Mouse (Mus musculus): ENCODE data around the gene Sctr. TPM values are rescaled to one million over a fixed set of nuclear protein-coding genes. Genes with fewer than 3 reads are reported as not detected.

The Sctr gene
- polyA plus RNA-seq, 1 experiment from 2014 or later: not detected

DNA sequence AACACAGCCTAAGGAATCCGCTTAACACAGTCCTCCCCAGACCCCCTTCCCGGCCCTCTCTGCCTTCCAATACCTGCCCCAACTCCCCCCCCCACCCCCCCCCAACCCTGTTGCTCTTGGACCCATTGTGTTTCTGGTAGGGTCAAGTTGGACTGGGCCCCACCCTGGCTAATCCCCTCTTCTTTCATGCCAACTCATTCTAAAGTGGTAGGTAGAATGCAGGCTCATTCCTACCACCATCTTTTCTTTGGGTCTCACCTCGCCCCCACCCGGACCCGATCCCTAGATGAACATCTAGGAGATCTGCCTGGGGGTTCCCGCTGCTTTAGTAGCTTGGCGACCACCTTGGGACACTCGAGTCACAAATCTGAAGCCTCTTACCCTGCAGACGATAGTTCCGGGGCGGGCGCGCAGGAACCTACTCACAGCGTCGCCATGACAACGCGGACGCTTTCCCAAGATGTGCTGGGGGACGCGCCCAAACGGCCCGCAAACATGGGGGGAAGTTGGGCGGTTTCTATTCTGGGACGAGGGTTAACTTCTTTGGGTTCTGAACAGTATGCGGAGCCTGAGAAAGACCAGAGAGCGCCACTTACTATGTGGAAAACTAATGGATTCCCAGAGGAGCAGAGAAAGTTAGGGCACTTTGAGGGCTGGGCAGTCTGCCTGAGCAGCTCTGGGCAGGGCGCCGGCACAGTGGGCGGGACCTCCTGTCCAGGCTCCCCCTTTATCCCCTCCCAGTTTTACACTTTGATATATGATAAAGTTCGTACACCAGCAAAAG, 9.7 kb upstream of the Sctr start, which contains the start of gene Cfap221:
Cfap221 (minus strand) TSS at position 437 of the 784 bp plus-strand sequence.
- no peaks in the 10 kb centered on the region for H3K27me3 ChIP-seq (ENCODE audit: control insufficient read depth, insufficient read depth, low read depth, low read length)
- no peaks in the 10 kb centered on the region for H3K4me1 ChIP-seq (ENCODE audit: control insufficient read depth, low read depth, low read length)
- H3K4me2 ChIP-seq (ENCODE audit: low read depth, low read length): peak within 1 kb of the TSS; percentile 66
- peak within 1 kb of the TSS; percentile 53 for H3K4me3 ChIP-seq (ENCODE audit: low read depth, low read length)
- H3K9ac ChIP-seq (ENCODE audit: low read depth, low read length): no peak within 1 kb of the TSS
- 4% methylated on average over 30 of the region's 30 CpGs for WGBS (ENCODE audit: insufficient replicate concordance)
- no peaks in the 10 kb centered on the region for H3K36me3 ChIP-seq (ENCODE audit: control insufficient read depth, insufficient read depth)
- H3K9me3 ChIP-seq (replicated peaks; ENCODE audit: control insufficient read depth, low read length): no peaks in the 10 kb centered on the region
- no peak within 1 kb of the TSS for H3K27ac ChIP-seq (ENCODE audit: low read length)
- peak; percentile 82 for ATAC-seq (ENCODE audit: low read depth)

DNA sequence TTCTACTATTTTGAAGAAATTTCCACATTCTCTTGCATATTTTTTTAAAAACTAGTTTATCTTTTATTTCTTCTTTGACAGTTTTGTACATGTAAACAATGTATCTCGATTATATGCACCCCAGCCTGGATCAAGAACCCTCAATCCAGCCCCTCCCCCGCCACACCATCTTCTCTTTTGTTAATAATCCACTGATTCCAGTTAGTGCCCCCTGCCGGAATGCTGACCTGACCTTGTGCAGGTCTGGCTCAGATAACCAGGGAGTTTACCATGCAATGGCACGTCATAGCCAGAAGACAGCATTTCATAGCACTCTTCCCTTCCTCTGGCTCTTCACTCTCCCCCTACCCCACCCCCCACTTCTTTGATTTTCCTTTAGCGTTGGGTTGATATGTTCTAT, 9.1 kb upstream of the Sctr start:
- peak; percentile 45; the same call in 1 of the 2 replicates for ATAC-seq (ENCODE audit: low read depth)
- no peaks in the 10 kb centered on the region for H3K9me3 ChIP-seq (replicated peaks; ENCODE audit: control insufficient read depth, low read length)
- peak overlapping the region; percentile 53; the same call in 1 of the 2 replicates for H3K4me3 ChIP-seq (ENCODE audit: low read depth, low read length)
- H3K27ac ChIP-seq (ENCODE audit: low read length): no peak overlapping the region
- H3K27me3 ChIP-seq (ENCODE audit: control insufficient read depth, insufficient read depth, low read depth, low read length): no peaks in the 10 kb centered on the region
- H3K4me2 ChIP-seq (ENCODE audit: low read depth, low read length): peak overlapping the region; percentile 66
- H3K36me3 ChIP-seq (ENCODE audit: control insufficient read depth, insufficient read depth): no peaks in the 10 kb centered on the region
- 30% methylated on average over 5 of the region's 5 CpGs for WGBS (ENCODE audit: insufficient replicate concordance)
- H3K9ac ChIP-seq (ENCODE audit: low read depth, low read length): no peak overlapping the region
- H3K4me1 ChIP-seq (ENCODE audit: control insufficient read depth, low read depth, low read length): no peaks in the 10 kb centered on the region

DNA sequence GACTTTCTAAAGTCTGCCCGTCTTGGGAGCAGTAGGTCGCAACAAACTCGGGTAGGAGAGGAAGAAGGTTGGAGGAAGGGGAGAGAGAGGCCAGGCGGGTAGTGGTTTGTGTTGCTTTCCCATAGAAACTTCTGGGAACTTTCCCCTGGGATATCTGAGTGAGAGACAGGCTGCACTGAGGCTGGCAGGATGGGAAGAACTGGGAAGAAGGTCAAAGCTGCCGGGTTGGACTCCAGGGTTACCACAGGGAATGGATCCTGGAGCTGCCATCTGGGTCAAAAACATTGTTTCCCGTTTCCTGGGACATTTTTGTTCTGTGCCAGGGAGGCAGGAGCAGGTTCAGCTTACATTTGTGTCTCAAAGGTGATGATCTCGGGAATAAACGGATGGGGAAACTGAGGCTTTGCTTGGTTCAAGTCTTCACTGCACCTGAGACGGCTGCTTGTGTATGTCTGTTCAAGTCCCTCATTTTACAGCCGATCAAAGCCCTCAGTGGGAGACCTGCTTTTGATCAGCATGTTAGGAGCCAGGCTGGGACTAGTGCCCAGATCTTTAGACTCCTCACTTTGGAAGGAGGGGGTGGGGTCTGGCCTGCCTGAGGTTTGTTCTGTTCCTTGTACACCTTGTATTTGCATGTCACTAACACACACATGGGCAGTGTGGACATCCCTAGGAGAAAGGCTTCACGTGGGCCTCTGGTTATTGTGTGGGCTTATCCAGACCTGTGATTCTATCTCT, 1.3 kb downstream of the Sctr start:
- Histone ChIP-seq H3K27ac (ENCODE audit: low read length) (no peak overlapping the region), H3K9ac (ENCODE audit: low read depth, low read length) (no peak overlapping the region), H3K4me3 (ENCODE audit: low read depth, low read length) (no peak overlapping the region), H3K27me3 (ENCODE audit: control insufficient read depth, insufficient read depth, low read depth, low read length) (peaks cover 24% of the 10 kb centered on the region), H3K4me2 (ENCODE audit: low read depth, low read length) (no peak overlapping the region), H3K36me3 (ENCODE audit: control insufficient read depth, insufficient read depth) (no peaks in the 10 kb centered on the region), H3K4me1 (ENCODE audit: control insufficient read depth, low read depth, low read length) (no peaks in the 10 kb centered on the region), H3K9me3 (replicated peaks; ENCODE audit: control insufficient read depth, low read length) (no peaks in the 10 kb centered on the region)
- ATAC-seq (ENCODE audit: low read depth): no peak
- 30% methylated on average over 11 of the region's 11 CpGs for WGBS (ENCODE audit: insufficient replicate concordance)

DNA sequence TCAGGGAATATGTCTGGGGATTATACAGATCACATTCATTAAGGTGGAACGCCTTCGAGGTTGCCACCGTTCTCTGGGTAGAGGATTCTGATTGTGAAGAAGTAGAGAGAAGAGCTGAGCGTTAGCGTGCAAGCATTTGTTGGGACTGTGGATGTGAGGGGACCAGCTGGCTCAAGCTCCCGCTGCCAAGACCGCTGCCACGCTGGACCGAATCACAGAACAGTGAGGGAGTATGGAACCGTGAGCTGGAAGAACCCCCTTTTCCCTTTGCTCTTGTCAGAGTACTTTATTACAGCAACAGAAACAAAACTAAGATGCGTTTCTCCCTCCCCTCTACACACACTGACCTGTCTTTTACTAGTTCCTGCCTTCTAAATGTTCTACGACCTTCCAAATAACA, 5.9 kb downstream of the Sctr start:
- Histone ChIP-seq H3K27me3 (ENCODE audit: control insufficient read depth, insufficient read depth, low read depth, low read length) (peaks cover 16% of the 10 kb centered on the region), H3K36me3 (ENCODE audit: control insufficient read depth, insufficient read depth) (no peaks in the 10 kb centered on the region), H3K4me3 (ENCODE audit: low read depth, low read length) (no peak overlapping the region), H3K9ac (ENCODE audit: low read depth, low read length) (no peak overlapping the region), H3K4me2 (ENCODE audit: low read depth, low read length) (no peak overlapping the region), H3K4me1 (ENCODE audit: control insufficient read depth, low read depth, low read length) (no peaks in the 10 kb centered on the region), H3K9me3 (replicated peaks; ENCODE audit: control insufficient read depth, low read length) (no peaks in the 10 kb centered on the region), H3K27ac (ENCODE audit: low read length) (no peak overlapping the region)
- ATAC-seq (ENCODE audit: low read depth): no peak
- WGBS (ENCODE audit: insufficient replicate concordance): 71% methylated on average over 12 of the region's 12 CpGs

GRCm38 (mm10) chr1:120013111-120013510, 6.4 kb downstream of the Sctr start:
- no peak for ATAC-seq (ENCODE audit: low read depth)
- H3K4me2 ChIP-seq (ENCODE audit: low read depth, low read length): no peak overlapping the region
- no peaks in the 10 kb centered on the region for H3K36me3 ChIP-seq (ENCODE audit: control insufficient read depth, insufficient read depth)
- peaks cover 11% of the 10 kb centered on the region for H3K27me3 ChIP-seq (ENCODE audit: control insufficient read depth, insufficient read depth, low read depth, low read length)
- no peaks in the 10 kb centered on the region for H3K4me1 ChIP-seq (ENCODE audit: control insufficient read depth, low read depth, low read length)
- no peaks in the 10 kb centered on the region for H3K9me3 ChIP-seq (replicated peaks; ENCODE audit: control insufficient read depth, low read length)
- H3K4me3 ChIP-seq (ENCODE audit: low read depth, low read length): no peak overlapping the region
- H3K9ac ChIP-seq (ENCODE audit: low read depth, low read length): no peak overlapping the region
- H3K27ac ChIP-seq (ENCODE audit: low read length): no peak overlapping the region

DNA sequence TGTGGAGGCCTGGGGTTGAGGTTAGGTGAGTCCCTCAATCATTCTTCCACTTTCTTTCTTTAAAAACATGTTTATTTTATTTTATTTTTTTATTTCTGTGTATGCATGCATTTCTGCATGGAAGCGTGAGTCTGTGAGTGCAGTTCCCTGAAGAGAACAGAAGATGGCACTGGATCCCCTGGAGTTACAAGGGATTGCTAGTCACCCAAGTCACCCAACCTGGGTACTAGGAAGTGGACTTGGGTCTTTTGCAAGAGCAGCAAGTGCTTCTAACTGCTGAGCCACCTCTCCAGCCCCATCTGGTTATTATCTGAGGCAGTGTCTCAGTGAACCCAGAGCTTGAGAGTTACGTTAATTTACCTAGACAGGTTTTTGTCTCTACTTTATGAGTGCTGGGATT, 9.5 kb downstream of the Sctr start:
- Histone ChIP-seq H3K4me3 (ENCODE audit: low read depth, low read length) (no peak overlapping the region), H3K27ac (ENCODE audit: low read length) (no peak overlapping the region)
- no peak for ATAC-seq (ENCODE audit: low read depth)

DNA sequence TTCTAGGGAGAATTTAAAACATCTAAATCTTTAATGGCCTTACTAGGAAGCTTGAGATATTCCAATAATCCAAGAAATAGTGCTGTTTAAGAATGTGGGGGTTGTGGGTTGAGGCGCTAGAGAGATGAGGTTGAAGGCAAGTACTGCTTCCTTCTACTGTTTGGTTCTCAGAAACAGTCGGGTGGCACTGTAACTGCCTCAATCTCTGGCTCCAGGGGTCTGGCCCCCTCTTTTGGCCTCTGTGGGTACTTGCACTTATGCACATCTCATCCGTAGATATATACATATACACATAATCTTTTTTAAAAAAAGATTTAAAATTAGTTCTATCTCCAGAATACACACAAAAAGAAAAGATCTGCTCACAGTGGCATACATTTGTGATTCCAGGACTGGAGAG, 12.2 kb downstream of the Sctr start:
- Histone ChIP-seq H3K27me3 (ENCODE audit: control insufficient read depth, insufficient read depth, low read depth, low read length) (no peaks in the 10 kb centered on the region), H3K36me3 (ENCODE audit: control insufficient read depth, insufficient read depth) (no peaks in the 10 kb centered on the region), H3K4me2 (ENCODE audit: low read depth, low read length) (no peak overlapping the region), H3K4me1 (ENCODE audit: control insufficient read depth, low read depth, low read length) (no peaks in the 10 kb centered on the region), H3K27ac (ENCODE audit: low read length) (no peak overlapping the region), H3K9me3 (replicated peaks; ENCODE audit: control insufficient read depth, low read length) (no peaks in the 10 kb centered on the region), H3K4me3 (ENCODE audit: low read depth, low read length) (no peak overlapping the region), H3K9ac (ENCODE audit: low read depth, low read length) (no peak overlapping the region)
- WGBS (ENCODE audit: insufficient replicate concordance): 54% methylated on average over 3 of the region's 3 CpGs
- ATAC-seq (ENCODE audit: low read depth): no peak

More for the DNA sequence above, 9.5 kb downstream of the Sctr start:
- Histone ChIP-seq H3K4me1 (ENCODE audit: control insufficient read depth, low read depth, low read length) (no peaks in the 10 kb centered on the region), H3K36me3 (ENCODE audit: control insufficient read depth, insufficient read depth) (no peaks in the 10 kb centered on the region), H3K9me3 (replicated peaks; ENCODE audit: control insufficient read depth, low read length) (no peaks in the 10 kb centered on the region), H3K4me2 (ENCODE audit: low read depth, low read length) (no peak overlapping the region), H3K9ac (ENCODE audit: low read depth, low read length) (no peak overlapping the region), H3K27me3 (ENCODE audit: control insufficient read depth, insufficient read depth, low read depth, low read length) (no peaks in the 10 kb centered on the region)
- 62% methylated on average over 2 of the region's 2 CpGs for WGBS (ENCODE audit: insufficient replicate concordance)

- no peaks in the 10 kb centered on the region for H3K4me1 ChIP-seq (ENCODE audit: control insufficient read depth, low read depth, low read length)
- ATAC-seq (ENCODE audit: low read depth): no peak
- H3K27ac ChIP-seq (ENCODE audit: low read length): no peak overlapping the region
- H3K9me3 ChIP-seq (replicated peaks; ENCODE audit: control insufficient read depth, low read length): no peaks in the 10 kb centered on the region
- no peaks in the 10 kb centered on the region for H3K27me3 ChIP-seq (ENCODE audit: control insufficient read depth, insufficient read depth, low read depth, low read length)
- no peaks in the 10 kb centered on the region for H3K36me3 ChIP-seq (ENCODE audit: control insufficient read depth, insufficient read depth)
- no peak overlapping the region for H3K9ac ChIP-seq (ENCODE audit: low read depth, low read length)
- H3K4me3 ChIP-seq (ENCODE audit: low read depth, low read length): no peak overlapping the region
- WGBS (ENCODE audit: insufficient replicate concordance): 68% methylated on average over 12 of the region's 12 CpGs
- no peak overlapping the region for H3K4me2 ChIP-seq (ENCODE audit: low read depth, low read length)
Measured at GRCm38 (mm10) chr1:120019428-120019827, 12.7 kb downstream of the Sctr start.

DNA sequence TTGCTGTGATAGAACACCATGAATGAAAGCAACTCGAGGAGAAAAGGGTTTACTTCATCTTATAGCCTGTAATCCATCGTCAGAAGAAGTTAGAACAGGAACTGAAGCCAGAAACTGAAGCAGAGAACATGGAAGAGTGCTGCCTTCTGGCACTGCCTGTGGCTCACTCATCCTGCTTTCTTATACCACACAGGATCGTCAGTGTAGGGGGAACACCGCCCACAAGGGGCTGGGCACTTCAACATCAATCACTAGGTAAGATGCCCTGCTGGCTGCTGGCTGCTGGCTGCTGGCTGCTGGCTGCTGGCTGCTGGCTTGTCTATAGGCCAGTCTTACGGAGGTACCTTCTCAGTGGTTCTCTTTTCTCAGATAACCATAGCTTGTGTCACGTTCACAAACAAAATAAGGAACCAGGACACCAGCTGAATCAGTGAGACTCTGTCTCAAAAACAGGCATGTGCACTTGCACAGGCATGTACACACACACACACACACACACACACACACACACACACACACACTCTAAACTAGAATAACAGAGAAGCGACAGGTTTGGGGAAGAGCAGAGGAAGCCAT, 13.7 kb downstream of the Sctr start:
- H3K27me3 ChIP-seq (ENCODE audit: control insufficient read depth, insufficient read depth, low read depth, low read length): no peaks in the 10 kb centered on the region
- H3K4me2 ChIP-seq (ENCODE audit: low read depth, low read length): no peak overlapping the region
- H3K4me3 ChIP-seq (ENCODE audit: low read depth, low read length): no peak overlapping the region
- H3K4me1 ChIP-seq (ENCODE audit: control insufficient read depth, low read depth, low read length): no peaks in the 10 kb centered on the region
- no peaks in the 10 kb centered on the region for H3K36me3 ChIP-seq (ENCODE audit: control insufficient read depth, insufficient read depth)
- H3K9me3 ChIP-seq (replicated peaks; ENCODE audit: control insufficient read depth, low read length): no peaks in the 10 kb centered on the region
- 28% methylated on average over 7 of the region's 7 CpGs for WGBS (ENCODE audit: insufficient replicate concordance)
- H3K27ac ChIP-seq (ENCODE audit: low read length): no peak overlapping the region
- ATAC-seq (ENCODE audit: low read depth): no peak
- H3K9ac ChIP-seq (ENCODE audit: low read depth, low read length): no peak overlapping the region
